Mouse (Mus musculus) neural tube, embryonic 11.5 days (tissue): ENCODE measurements at regions not wholly inside any gene's neighbourhood (a gene's known extent, or its start where the extent isn't known, plus 50 kb on each side); places are given as distances from the start of the nearest gene placed in this dataset.

Experiments
- ATAC-seq: fragments of 200-750 bp; cut with Nextera tagmentation; 2 replicates; pipeline ENCODE4 v1.8.0; 2017; ENCODE audit warnings: moderate number of reproducible peaks, mild to moderate bottlenecking, moderate TSS enrichment, moderate library complexity; ENCODE audit not compliant: insufficient read depth, low FRiP score, low TSS enrichment
- DNase-seq: peaks from one replicate; pipeline ENCODE4 v3.0.0-alpha.2; 2015; ENCODE audit warnings: low spot score
- H3K27ac ChIP-seq: fragments of 300-500 bp; sonication (generic); 2 replicates; pipeline ENCODE4 v1.5.1; 2014; ENCODE audit warnings: low read depth, mild to moderate bottlenecking, low read length
- H3K27me3 ChIP-seq: fragments of 300-500 bp; sonication (generic); 2 replicates; pipeline ENCODE4 v1.6.1; 2014; ENCODE audit warnings: mild to moderate bottlenecking, low read length, mixed read lengths; ENCODE audit not compliant: control insufficient read depth, insufficient read depth
- H3K36me3 ChIP-seq: fragments of 300-500 bp; sonication (generic); 2 replicates; pipeline ENCODE4 v1.6.1; 2014; ENCODE audit warnings: mild to moderate bottlenecking, low read length, moderate library complexity, mixed read lengths; ENCODE audit not compliant: control insufficient read depth, insufficient read depth
- H3K4me1 ChIP-seq: fragments of 300-500 bp; sonication (generic); 2 replicates; pipeline ENCODE4 v1.6.1; 2014; ENCODE audit warnings: low read length, mixed read lengths; ENCODE audit not compliant: control insufficient read depth, insufficient read depth
- H3K4me2 ChIP-seq: fragments of 300-500 bp; sonication (generic); 2 replicates; pipeline ENCODE4 v1.6.1; 2014; ENCODE audit warnings: low read depth, mild to moderate bottlenecking, moderate library complexity
- H3K4me3 ChIP-seq: fragments of 300-500 bp; sonication (generic); 2 replicates; pipeline ENCODE4 v1.5.1; 2014; ENCODE audit warnings: low read depth, low read length
- H3K9ac ChIP-seq: fragments of 300-500 bp; sonication (generic); 2 replicates; pipeline ENCODE4 v1.6.1; 2014; ENCODE audit warnings: mild to moderate bottlenecking, low read length
- H3K9me3 ChIP-seq: fragments of 300-500 bp; sonication (generic); 2 replicates; pipeline ENCODE4 v1.6.1; 2016; ENCODE audit warnings: low read length; ENCODE audit not compliant: control insufficient read depth
- WGBS: fragments of 180-500 bp; shearing (Covaris S2); extraction: QIAGEN DNeasy Blood & Tissue Kit; methylation state at CpG from one replicate; pipeline ENCODE4 v1.1.7; 2014; 5-methylcytosine and 5-hydroxymethylcytosine counted together

DNA sequence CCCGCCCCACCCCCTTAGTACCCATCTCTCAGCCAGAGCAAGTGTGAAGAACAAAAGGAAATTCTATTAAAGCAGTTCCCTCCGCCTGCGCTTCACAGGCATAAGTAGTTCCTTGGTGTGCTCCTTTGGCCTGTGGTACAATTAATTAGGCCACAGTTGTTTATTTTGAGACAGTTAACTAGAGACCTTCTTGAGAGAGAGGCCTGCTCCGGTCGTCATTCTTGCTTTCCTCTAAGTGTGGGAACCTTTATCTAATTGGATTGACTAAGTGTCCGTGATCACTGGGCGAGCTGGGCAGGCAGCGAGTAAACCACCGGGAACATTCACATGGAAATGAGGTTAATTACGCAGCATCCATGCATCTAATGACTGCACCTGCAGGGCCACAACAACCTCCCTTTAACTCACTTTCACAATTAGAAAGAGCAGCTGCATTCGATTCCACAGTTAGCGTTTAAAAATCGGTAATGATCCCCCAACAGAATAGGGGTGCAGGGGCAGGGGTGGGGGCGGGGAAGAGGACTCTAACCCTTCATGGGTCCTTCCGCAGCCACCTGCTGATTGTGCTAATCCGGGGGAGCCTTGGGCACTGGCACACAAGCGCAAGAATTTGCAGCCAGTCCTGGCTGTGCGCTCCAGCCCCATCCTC is 584.3 kb upstream of the Sox9 start:
- Histone ChIP-seq H3K4me3 (no peak overlapping the region), H3K36me3 (no peaks in the 10 kb centered on the region), H3K27ac (no peak overlapping the region), H3K4me2 (no peak overlapping the region), H3K4me1 (peaks cover 4% of the 10 kb centered on the region; the same call in 1 of the 2 replicates), H3K9ac (no peak overlapping the region), H3K9me3 (no peaks in the 10 kb centered on the region), H3K27me3 (no peaks in the 10 kb centered on the region)
- WGBS, result 7% methylated on average over 18 of the region's 18 CpGs
- peak; percentile 50 for DNase-seq
- ATAC-seq, result peak; percentile 88

DNA sequence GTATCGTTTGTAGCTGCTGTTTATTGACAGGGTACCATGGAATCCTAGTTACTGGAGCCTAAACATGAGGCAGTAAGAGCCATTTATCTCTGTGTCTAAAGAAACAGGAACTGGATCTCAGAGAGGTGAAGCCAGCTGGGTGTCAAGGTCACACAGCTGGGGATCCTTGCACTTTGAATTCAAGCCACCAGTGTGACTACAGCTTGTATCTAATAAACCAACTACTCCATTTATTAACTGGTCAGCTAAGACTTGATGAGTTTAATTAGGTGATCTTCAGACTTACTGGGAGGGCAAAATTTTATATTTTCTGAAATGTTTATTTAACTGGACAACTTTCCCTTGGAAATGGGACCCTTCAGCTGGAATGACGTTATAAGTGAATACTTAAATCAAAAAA is 577.5 kb upstream of the Sox9 start:
- H3K4me3 ChIP-seq, result no peak overlapping the region
- no peaks in the 10 kb centered on the region for H3K4me1 ChIP-seq
- H3K9me3 ChIP-seq, result no peaks in the 10 kb centered on the region
- WGBS, result 38% methylated on average over 2 of the region's 2 CpGs
- DNase-seq (peak; percentile 16), ATAC-seq (no peak)
- no peaks in the 10 kb centered on the region for H3K36me3 ChIP-seq
- H3K27me3 ChIP-seq, result no peaks in the 10 kb centered on the region
- no peak overlapping the region for H3K27ac ChIP-seq
- no peak overlapping the region for H3K4me2 ChIP-seq
- H3K9ac ChIP-seq, result no peak overlapping the region

GRCm38 (mm10) chr11:112209414-112209813 is 572.6 kb upstream of the Sox9 start:
- DNase-seq (peak; percentile 50), ATAC-seq (no peak)
- Histone ChIP-seq H3K4me1 (no peaks in the 10 kb centered on the region), H3K4me2 (no peak overlapping the region), H3K36me3 (no peaks in the 10 kb centered on the region), H3K9ac (no peak overlapping the region), H3K9me3 (no peaks in the 10 kb centered on the region), H3K27ac (no peak overlapping the region), H3K4me3 (no peak overlapping the region), H3K27me3 (no peaks in the 10 kb centered on the region)
- WGBS, result 29% methylated on average over 4 of the region's 4 CpGs

- Histone ChIP-seq H3K4me2 (no peak overlapping the region), H3K9me3 (no peaks in the 10 kb centered on the region), H3K36me3 (no peaks in the 10 kb centered on the region), H3K27me3 (no peaks in the 10 kb centered on the region), H3K4me3 (no peak overlapping the region), H3K4me1 (no peaks in the 10 kb centered on the region), H3K9ac (no peak overlapping the region), H3K27ac (no peak overlapping the region)
- ATAC-seq (no peak), DNase-seq (no peak)
- 89% methylated on average over 5 of the region's 5 CpGs for WGBS
These were observed 562.8 kb upstream of the Sox9 start for GRCm38 (mm10) chr11:112219046-112219720.

DNA sequence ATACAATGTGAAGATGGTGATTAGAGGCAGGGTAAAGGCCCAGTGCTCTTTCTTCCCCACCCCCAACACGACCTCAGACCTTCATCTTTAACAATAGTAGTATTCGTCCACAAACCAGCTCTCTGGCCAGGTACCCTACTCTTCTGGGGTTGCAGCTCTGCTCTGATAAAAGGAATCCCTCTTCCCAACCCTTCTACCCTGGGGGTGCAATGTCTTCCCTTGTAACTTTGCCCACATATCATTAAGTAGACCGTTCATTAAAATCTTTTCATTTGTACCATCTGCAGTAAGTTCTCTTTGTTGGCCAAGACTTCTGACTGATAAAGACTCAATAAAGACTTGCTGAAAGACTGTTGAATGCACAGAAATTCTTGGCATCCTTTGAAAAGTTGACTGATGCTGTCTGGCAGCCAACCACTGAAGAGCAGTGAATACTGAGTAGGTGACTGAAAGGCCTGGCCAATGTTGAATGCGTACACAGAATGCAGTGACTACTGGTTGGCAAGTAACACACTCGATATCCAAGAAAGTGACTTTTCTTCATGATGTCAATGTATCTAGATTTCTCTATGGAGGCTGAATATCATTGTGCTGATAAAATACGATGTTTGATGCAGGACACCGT is 547.4 kb upstream of the Sox9 start:
- Histone ChIP-seq H3K9me3 (no peaks in the 10 kb centered on the region), H3K4me1 (no peaks in the 10 kb centered on the region), H3K4me2 (no peak overlapping the region), H3K27ac (no peak overlapping the region), H3K36me3 (no peaks in the 10 kb centered on the region), H3K27me3 (no peaks in the 10 kb centered on the region), H3K9ac (no peak overlapping the region), H3K4me3 (no peak overlapping the region)
- ATAC-seq, result no peak
- 88% methylated on average over 7 of the region's 7 CpGs for WGBS
- DNase-seq, result no peak

GRCm38 (mm10) chr11:112238960-112239884 is 542.8 kb upstream of the Sox9 start:
- Histone ChIP-seq H3K36me3 (no peaks in the 10 kb centered on the region), H3K4me1 (no peaks in the 10 kb centered on the region), H3K4me2 (no peak overlapping the region), H3K27ac (no peak overlapping the region), H3K9me3 (no peaks in the 10 kb centered on the region), H3K27me3 (no peaks in the 10 kb centered on the region), H3K9ac (no peak overlapping the region), H3K4me3 (no peak overlapping the region)
- ATAC-seq (no peak), DNase-seq (no peak)
- WGBS, result 65% methylated on average over 19 of the region's 19 CpGs

DNA sequence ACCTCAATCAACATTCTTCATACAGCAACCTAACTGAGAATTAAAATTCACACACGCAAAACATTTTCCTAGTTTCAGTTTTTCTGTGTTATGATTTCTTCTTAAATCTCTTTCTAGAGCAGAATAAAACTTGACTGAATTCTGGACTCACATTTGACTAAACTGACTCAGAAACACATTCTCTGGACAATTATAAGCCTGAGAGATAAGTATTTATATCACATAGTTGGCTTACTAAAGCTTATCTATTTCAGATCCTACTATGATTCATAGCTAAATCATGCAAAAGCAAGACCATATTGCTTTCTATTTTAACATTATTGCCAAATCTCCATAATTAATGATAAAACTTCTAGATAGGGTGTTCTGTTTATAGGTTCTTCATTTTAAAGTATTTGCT is 529.5 kb upstream of the Sox9 start:
- Histone ChIP-seq H3K4me3 (no peak overlapping the region), H3K27ac (no peak overlapping the region), H3K9me3 (no peaks in the 10 kb centered on the region), H3K4me1 (no peaks in the 10 kb centered on the region), H3K27me3 (no peaks in the 10 kb centered on the region), H3K36me3 (no peaks in the 10 kb centered on the region), H3K9ac (no peak overlapping the region), H3K4me2 (no peak overlapping the region)
- ATAC-seq, result no peak
- 90% methylated on average over 1 of the region's 1 CpGs for WGBS
- DNase-seq, result no peak

GRCm38 (mm10) chr11:112253061-112253460 is 529.0 kb upstream of the Sox9 start:
- no peak for DNase-seq
- H3K27ac ChIP-seq, result no peak overlapping the region
- no peaks in the 10 kb centered on the region for H3K9me3 ChIP-seq
- H3K9ac ChIP-seq, result no peak overlapping the region
- H3K36me3 ChIP-seq, result no peaks in the 10 kb centered on the region
- no peak for ATAC-seq
- H3K4me3 ChIP-seq, result no peak overlapping the region
- H3K4me2 ChIP-seq, result no peak overlapping the region
- no peaks in the 10 kb centered on the region for H3K4me1 ChIP-seq
- H3K27me3 ChIP-seq, result no peaks in the 10 kb centered on the region
- WGBS, result 93% methylated on average over 3 of the region's 3 CpGs
